Mouse (Mus musculus) MEL (cell line): ENCODE results near the gene Hipk4. TPM values are rescaled to one million over a fixed set of nuclear protein-coding genes. Genes with fewer than 3 reads are reported as not detected.

Experiments used
- DNase-seq: peaks from one replicate; pipeline ENCODE4 v3.0.0; 2011; ENCODE audit warnings: low read depth, low spot score
- H3K27ac ChIP-seq: 2 replicates; pipeline ENCODE4 v1.5.1; 2012; ENCODE audit warnings: low read depth, mild to moderate bottlenecking, control low read depth, low read length, moderate library complexity; ENCODE audit not compliant: control insufficient read depth
- H3K27me3 ChIP-seq, 2 experiments: fragments of 150-350 bp in 1 of 2; sonication (generic) in 1 of 2; 2 replicates each; pipeline ENCODE4 v1.6.1; 2012; ENCODE audit warnings: low read length in 2 of 2, mild to moderate bottlenecking in 2 of 2, improper control_type of control experiment in 1 of 2, moderate library complexity in 1 of 2; ENCODE audit not compliant: insufficient read depth in 2 of 2, control insufficient read depth in 1 of 2
- H3K36me3 ChIP-seq, 2 experiments: 2 replicates each; pipeline ENCODE4 v1.6.1; 2012 to 2014; ENCODE audit warnings: low read length in 2 of 2, improper control_type of control experiment in 1 of 2, inconsistent platforms in 1 of 2, mild to moderate bottlenecking in 1 of 2; ENCODE audit not compliant: insufficient read depth in 2 of 2, control insufficient read depth in 1 of 2
- H3K4me1 ChIP-seq, 2 experiments: fragments of 150-350 bp in 1 of 2; sonication (generic) in 1 of 2; 2 replicates each; pipeline ENCODE4 v1.6.1; 2012; ENCODE audit warnings: low read length in 2 of 2, improper control_type of control experiment in 1 of 2, mild to moderate bottlenecking in 1 of 2; ENCODE audit not compliant: insufficient read depth in 2 of 2, control insufficient read depth in 1 of 2
- H3K4me3 ChIP-seq, 2 experiments: fragments of 150-350 bp in 1 of 2; sonication (generic) in 1 of 2; 2 replicates each; pipeline ENCODE4 v1.5.1; 2012; ENCODE audit warnings: low read depth in 2 of 2, low read length in 2 of 2, mild to moderate bottlenecking in 2 of 2, moderate library complexity in 2 of 2, control low read depth in 1 of 2, improper control_type of control experiment in 1 of 2; ENCODE audit not compliant: control insufficient read depth in 1 of 2, insufficient read depth in 1 of 2
- H3K79me2 ChIP-seq: 2 replicates; pipeline ENCODE4 v1.6.1; 2012; ENCODE audit warnings: mild to moderate bottlenecking, low read length, moderate library complexity; ENCODE audit not compliant: control insufficient read depth, poor library complexity, insufficient read depth
- H3K9ac ChIP-seq: 2 replicates; pipeline ENCODE4 v1.6.1; 2012; ENCODE audit warnings: low read depth, mild to moderate bottlenecking, control low read depth, low read length, moderate library complexity; ENCODE audit not compliant: control insufficient read depth, poor library complexity, severe bottlenecking
- H3K9me3 ChIP-seq: fragments of 150-350 bp; sonication (generic); replicated peaks from 2 replicates; pipeline ENCODE4 v1.6.1; 2012; ENCODE audit warnings: mild to moderate bottlenecking, low read length, improper control_type of control experiment, moderate library complexity; ENCODE audit not compliant: insufficient read depth
- BHLHE40 ChIP-seq: IDR thresholded peaks from 2 replicates; pipeline ENCODE4 v1.6.1; 2012; ENCODE audit warnings: low read depth, mild to moderate bottlenecking, inconsistent platforms, low read length, improper control_type of control experiment, borderline replicate concordance
- CTCF ChIP-seq, 3 experiments: IDR thresholded peaks in 2 of 3; conservative IDR thresholded peaks in 1 of 3; 2 replicates each; pipeline ENCODE4 v1.5.1; 2011 to 2012; ENCODE audit warnings: low read length in 3 of 3, low read depth in 2 of 3, mild to moderate bottlenecking in 2 of 3, improper control_type of control experiment in 1 of 3, inconsistent platforms in 1 of 3, mixed read lengths in 1 of 3, moderate library complexity in 1 of 3; ENCODE audit not compliant: control insufficient read depth in 1 of 3, insufficient read depth in 1 of 3, poor library complexity in 1 of 3, severe bottlenecking in 1 of 3
- EP300 ChIP-seq, 2 experiments: IDR thresholded peaks; 2 replicates each; pipeline ENCODE4 v1.6.1; 2011; ENCODE audit warnings: improper control_type of control experiment in 2 of 2, low read length in 2 of 2, low read depth in 1 of 2, mild to moderate bottlenecking in 1 of 2
- GATA1 ChIP-seq: IDR thresholded peaks from 2 replicates; pipeline ENCODE4 v1.6.1; 2011; ENCODE audit warnings: low read depth, low read length, improper control_type of control experiment
- HCFC1 ChIP-seq: IDR thresholded peaks from 2 replicates; pipeline ENCODE4 v1.6.1; 2012; ENCODE audit warnings: low read depth, mild to moderate bottlenecking, inconsistent platforms, low read length, improper control_type of control experiment, moderate library complexity
- JUND ChIP-seq: IDR thresholded peaks from 2 replicates; pipeline ENCODE4 v1.6.1; 2011; ENCODE audit warnings: low read depth, mild to moderate bottlenecking, improper control_type of control experiment, low read length
- KAT2A ChIP-seq: conservative IDR thresholded peaks from 2 replicates; pipeline ENCODE4 v1.6.1; 2012; ENCODE audit warnings: low read depth, low read length, improper control_type of control experiment, inconsistent platforms
- MAFK ChIP-seq: IDR thresholded peaks from 2 replicates; pipeline ENCODE4 v1.6.1; 2011; ENCODE audit warnings: low read depth, mild to moderate bottlenecking, low read length, improper control_type of control experiment, borderline replicate concordance
- MEF2A ChIP-seq: IDR thresholded peaks from 2 replicates; pipeline ENCODE4 v1.6.1; 2014; ENCODE audit warnings: low read depth, mild to moderate bottlenecking, inconsistent platforms, low read length, improper control_type of control experiment; ENCODE audit not compliant: poor library complexity, insufficient replicate concordance, severe bottlenecking; ENCODE audit errors: extremely low read depth
- RCOR1 ChIP-seq: IDR thresholded peaks from 2 replicates; pipeline ENCODE4 v1.6.1; 2012; ENCODE audit warnings: low read depth, mild to moderate bottlenecking, inconsistent platforms, low read length, improper control_type of control experiment
- USF1 ChIP-seq: IDR thresholded peaks from 2 replicates; pipeline ENCODE4 v1.6.1; 2014; ENCODE audit warnings: low read depth, mild to moderate bottlenecking, inconsistent platforms, low read length, improper control_type of control experiment, moderate library complexity
- USF2 ChIP-seq, 2 experiments: IDR thresholded peaks; 2 replicates each; pipeline ENCODE4 v1.6.1; 2011 to 2012; ENCODE audit warnings: improper control_type of control experiment in 2 of 2, low read length in 2 of 2, borderline replicate concordance in 1 of 2, inconsistent platforms in 1 of 2, low read depth in 1 of 2, mild to moderate bottlenecking in 1 of 2; ENCODE audit not compliant: insufficient read depth in 1 of 2
- ZKSCAN1 ChIP-seq: IDR thresholded peaks from 2 replicates; pipeline ENCODE4 v1.6.1; 2012; ENCODE audit warnings: low read depth, mild to moderate bottlenecking, inconsistent platforms, low read length, improper control_type of control experiment, moderate library complexity
- polyA plus RNA-seq, 2 experiments: library from polyadenylated mRNA; stranded (reverse) in 1 of 2; unstranded in 1 of 2; fragments of >175 nt in 1 of 2; fragments of >200 nt in 1 of 2; gene quantifications; 2 replicates each; pipeline versions ENCODE4 v1.2.1 to v1.2.4; 2012; ENCODE audit warnings: low replicate concordance in 2 of 2, low read depth in 1 of 2; ENCODE audit not compliant: insufficient read length in 2 of 2, insufficient read depth in 1 of 2, missing spikeins in 1 of 2
- total RNA-seq: library from RNA; depleted of rRNA; stranded (reverse); fragments of 300-350 nt; gene quantifications from 2 replicates; pipeline ENCODE4 v1.2.3, GENCODE M21; 2012

Hipk4 gene
- total and polyA plus RNA-seq, 3 experiments, result 0.26 TPM; not detected in 2

GRCm38 (mm10) chr7:27475596-27475995 lies 47.5 kb upstream of the Hipk4 start:
- TF ChIP-seq BHLHE40, result no peak
- no peak for TF ChIP-seq USF2 (IDR thresholded peaks at IDR 0.05; ENCODE audit: borderline replicate concordance in 1 of 2, insufficient read depth in 1 of 2, low read depth in 1 of 2, low read length in 2 of 2)
- no peak for TF ChIP-seq GATA1
- no peak for TF ChIP-seq CTCF (IDR thresholded peaks at IDR 0.05 in 2 of 3, conservative IDR thresholded peaks at IDR 0.05 in 1 of 3; ENCODE audit: control insufficient read depth in 1 of 3, insufficient read depth in 1 of 3, low read depth in 2 of 3, low read length in 3 of 3, poor library complexity in 1 of 3, severe bottlenecking in 1 of 3)
- TF ChIP-seq USF1, result no peak
- TF ChIP-seq MAFK, result no peak
- TF ChIP-seq ZKSCAN1, result no peak
- TF ChIP-seq EP300 (IDR thresholded peaks at IDR 0.05; ENCODE audit: low read depth in 1 of 2, low read length in 2 of 2), result no peak
- no peak for TF ChIP-seq KAT2A
- TF ChIP-seq HCFC1, result no peak
- TF ChIP-seq JUND, result no peak
- Histone ChIP-seq H3K9ac (peak overlapping the region; percentile 62), H3K36me3 (peaks cover 0 to 10% of the 10 kb centered on the region in 2 experiments; a peak in 2 of 4 replicates)

GRCm38 (mm10) chr7:27476098-27476635 lies 46.9 kb upstream of the Hipk4 start:
- Histone ChIP-seq H3K27ac (no peak overlapping the region), H3K4me3 (no peak overlapping the region), H3K27me3 (no peaks in the 10 kb centered on the region), H3K9ac (no peak overlapping the region), H3K79me2 (no peaks in the 10 kb centered on the region; the same call in 1 of the 2 replicates), H3K4me1 (peaks cover 2 to 18% of the 10 kb centered on the region in 2 experiments; a peak in 3 of 4 replicates), H3K9me3 (no peaks in the 10 kb centered on the region), H3K36me3 (peaks cover 0 to 10% of the 10 kb centered on the region in 2 experiments; a peak in 2 of 4 replicates)
- DNase-seq, result no peak
- no peak for TF ChIP-seq RCOR1
- TF ChIP-seq MEF2A, result no peak

More at GRCm38 (mm10) chr7:27475596-27475995, 47.5 kb upstream of the Hipk4 start:
- Histone ChIP-seq H3K79me2 (no peaks in the 10 kb centered on the region; the same call in 1 of the 2 replicates), H3K4me3 (peak overlapping the region in 1 of 2 experiments; percentile 63; a peak in 1 of 4 replicates), H3K9me3 (no peaks in the 10 kb centered on the region), H3K4me1 (peaks cover 2 to 14% of the 10 kb centered on the region in 2 experiments; a peak in 3 of 4 replicates), H3K27ac (no peak overlapping the region), H3K27me3 (no peaks in the 10 kb centered on the region)
- no peak for DNase-seq
